Mouse (Mus musculus) lung, postnatal 36 days (tissue): ENCODE measurements at regions not wholly inside any gene's neighbourhood (a gene's known extent, or its start where the extent isn't known, plus 50 kb on each side); places are given as distances from the start of the nearest gene placed in this dataset.

Experiments
- DNase-seq: peaks from one replicate; pipeline ENCODE4 v3.0.0; 2022; ENCODE audit warnings: mixed read lengths

DNA sequence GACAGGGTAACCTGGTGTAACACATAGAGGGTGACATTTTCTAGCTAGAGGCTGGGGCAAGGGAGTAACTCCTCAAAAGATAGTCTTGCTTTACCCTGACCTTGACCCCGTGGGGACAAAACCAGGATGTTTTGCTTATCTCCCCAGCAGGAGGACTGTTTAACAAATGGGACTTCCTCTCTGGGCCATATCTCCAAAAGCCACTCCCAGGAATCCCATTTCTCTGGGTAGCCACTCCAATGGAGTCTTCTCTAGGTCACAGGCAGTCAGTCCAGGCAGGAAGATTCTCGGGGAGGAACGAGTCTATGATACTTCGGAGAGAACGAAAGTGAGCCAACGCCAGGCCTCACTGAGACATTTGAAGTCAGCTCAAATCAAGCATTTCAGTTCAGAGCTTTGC lies 396.0 kb upstream of the Mki67 start:
- DNase-seq: peak; percentile 23

DNA sequence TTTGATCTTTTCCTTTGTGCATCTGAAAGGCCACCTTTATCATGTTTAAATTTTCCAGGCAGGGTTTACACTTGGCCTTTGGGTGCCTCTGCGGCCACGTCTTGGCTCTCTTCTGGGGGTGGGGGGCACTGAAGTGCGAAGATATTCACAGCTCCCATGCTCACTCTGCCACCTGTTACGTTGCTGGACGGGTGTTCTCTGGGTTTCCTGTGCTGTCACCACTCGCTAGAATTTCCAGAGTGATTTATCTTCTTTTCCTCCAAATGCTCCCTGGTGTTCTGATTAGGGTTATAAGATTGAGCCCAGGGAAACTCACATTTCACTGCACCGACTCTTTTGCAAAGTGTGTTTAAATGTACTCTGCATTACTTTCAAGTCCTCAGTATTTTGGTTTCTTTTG lies 404.8 kb upstream of the Mki67 start:
- DNase-seq: no peak

DNA sequence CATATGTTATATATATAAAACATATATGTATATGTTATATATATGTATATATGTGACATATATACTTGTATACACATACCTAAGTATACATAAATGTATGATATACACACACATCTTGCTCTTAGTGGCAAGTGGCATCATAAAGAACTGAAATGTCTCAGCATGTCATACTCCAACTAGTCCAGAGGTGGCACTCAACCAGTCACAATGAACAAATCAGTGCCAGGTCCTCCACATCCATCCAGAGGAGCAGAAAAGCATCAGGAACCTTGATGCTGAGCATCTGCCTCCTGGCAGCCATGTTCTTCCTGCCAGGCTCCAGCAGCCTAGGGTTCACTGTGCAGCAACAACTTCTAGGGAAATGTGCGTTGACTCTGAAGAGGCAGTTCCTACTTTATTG lies 405.2 kb upstream of the Mki67 start:
- DNase-seq: no peak

DNA sequence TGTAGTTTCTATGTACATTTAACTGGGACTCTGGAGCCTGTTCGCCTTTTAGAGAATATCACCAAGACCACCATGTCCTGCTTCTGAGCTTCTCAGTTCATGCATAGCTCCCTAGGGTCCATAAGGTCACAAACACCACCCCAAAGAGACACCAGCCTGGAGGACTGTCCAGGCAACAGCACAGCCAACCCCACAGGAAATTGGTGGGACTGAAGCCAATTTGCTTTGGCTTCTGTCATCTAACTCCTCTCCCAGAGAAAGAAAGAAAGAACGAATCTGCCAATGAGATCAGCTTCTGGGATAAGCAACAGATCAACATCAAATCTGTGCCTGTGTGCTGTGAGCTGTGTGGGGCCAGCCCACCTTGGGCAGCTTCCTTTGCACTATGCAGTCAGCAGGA lies 408.6 kb upstream of the Mki67 start:
- DNase-seq: no peak

DNA sequence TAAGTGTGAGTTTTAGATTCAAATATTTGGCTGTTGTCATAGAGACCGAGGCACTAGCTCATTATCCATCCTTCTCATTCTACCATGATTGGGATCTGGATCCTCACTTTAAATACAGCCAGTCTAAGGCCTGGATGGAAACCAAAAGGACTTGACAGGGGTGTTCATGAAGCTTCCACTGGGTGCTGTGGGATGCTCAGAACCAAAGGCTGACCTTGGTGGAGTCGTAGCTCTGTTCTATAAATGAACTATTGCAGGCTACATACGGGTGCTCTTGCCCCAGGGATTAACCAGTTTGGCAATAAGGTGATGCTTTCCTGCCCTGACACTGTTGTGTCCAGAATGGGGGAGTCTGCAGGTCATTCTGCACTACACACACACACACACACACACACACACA lies 410.2 kb upstream of the Mki67 start:
- no peak for DNase-seq

DNA sequence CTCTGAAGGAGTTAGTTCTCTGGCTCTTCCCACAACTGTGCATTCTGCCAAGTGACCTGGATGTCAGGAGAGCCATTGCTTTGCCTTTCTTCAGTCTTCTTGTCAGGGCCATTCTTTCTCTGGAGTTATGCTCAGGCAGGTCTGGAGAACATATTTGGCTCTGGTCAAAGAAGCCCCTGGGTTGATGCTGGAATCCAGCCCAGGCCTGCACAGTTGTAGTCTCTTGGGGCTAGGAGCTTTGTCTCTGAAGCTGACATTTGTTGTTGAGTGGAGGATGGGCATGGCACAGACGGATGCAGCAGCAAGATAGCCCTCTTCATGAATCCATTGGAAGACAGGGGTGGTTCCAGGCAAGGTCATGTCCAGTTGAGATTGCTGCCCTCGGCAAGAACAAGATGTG lies 411.4 kb upstream of the Mki67 start:
- no peak for DNase-seq

DNA sequence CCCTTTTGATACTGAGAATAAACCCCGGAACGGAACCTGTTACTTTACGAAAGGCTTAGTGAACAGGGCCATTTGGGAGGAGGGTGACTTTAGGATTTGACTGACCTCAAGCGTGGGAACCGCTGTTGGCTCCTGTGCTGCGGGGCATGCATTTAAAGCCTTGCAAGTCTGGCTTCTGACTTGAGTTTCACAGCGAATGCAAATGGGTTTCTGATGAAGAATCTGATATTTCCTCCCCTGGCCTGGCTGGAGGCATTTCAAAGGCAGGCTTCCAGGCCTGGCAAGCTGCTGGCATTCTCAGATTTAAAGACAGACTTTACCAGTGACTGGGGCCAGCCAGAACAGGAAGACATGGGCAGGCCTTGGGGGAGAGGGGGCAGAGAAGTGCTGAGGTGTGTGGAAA lies 413.6 kb upstream of the Mki67 start:
- no peak for DNase-seq

DNA sequence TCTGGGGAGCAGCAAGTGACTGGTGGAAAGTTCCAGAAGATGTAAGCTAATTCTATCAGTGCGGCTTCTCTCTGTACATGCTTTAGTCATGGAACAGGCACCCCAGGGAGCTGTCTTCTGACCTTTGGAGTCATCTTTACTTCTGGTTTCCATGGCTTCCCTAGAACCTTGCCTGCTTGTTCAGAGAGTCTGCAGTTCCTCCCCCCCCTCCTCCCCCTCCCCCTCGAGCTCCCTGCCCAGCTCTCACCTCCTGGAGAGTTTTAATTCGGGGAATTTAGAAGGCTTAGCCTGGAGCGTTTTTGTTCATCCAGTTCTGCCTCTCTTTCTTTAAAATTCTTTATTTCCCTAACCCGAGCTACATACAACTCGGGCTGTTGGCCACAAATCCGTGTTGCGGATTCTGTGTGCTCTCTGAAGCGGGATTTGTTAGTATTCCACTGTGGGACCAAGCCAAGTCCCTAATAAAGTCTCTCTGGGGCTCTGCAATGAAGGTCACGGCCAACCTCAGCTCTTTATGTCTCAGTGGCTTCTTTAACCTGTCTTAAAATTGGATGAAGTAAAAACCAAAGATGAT lies 414.6 kb upstream of the Mki67 start:
- DNase-seq: no peak

DNA sequence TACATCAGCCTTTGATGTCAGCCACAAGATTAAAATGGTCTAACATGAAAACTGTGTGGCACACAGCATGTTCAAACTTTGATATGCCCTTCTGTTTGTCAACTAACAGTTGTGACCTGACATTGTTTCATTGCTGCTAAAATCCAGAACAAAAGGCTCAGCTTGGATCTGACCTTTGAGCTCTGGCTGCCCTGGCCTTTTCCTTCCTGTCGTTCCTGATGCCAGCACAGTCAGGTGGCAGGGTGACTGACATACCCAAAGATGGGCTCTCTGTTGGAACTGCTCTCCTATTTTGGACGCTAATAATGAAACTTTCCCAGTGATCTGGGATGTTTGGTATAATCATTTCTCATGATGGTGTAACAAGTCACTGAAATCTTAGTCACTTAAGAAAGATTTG lies 416.8 kb upstream of the Mki67 start:
- no peak for DNase-seq

DNA sequence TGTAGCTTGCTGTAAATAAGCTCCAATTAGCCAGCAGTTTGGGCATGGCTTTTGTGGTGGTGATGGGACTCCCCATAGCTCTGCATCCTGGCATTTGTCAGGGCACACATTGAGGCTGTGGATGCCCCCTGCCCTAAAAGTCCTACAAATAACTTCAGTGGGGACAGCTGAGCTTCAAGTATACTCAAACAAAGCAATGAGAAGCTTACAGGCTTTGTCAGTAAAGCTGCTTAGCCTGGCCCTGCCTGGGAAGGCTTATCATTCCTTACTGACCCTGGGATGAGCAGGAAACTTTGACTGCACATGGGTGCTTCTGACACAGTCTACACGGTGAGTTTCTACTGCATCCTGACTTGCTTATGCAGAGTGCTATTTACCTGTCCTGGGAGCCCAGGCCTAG lies 420.5 kb upstream of the Mki67 start:
- no peak for DNase-seq

DNA sequence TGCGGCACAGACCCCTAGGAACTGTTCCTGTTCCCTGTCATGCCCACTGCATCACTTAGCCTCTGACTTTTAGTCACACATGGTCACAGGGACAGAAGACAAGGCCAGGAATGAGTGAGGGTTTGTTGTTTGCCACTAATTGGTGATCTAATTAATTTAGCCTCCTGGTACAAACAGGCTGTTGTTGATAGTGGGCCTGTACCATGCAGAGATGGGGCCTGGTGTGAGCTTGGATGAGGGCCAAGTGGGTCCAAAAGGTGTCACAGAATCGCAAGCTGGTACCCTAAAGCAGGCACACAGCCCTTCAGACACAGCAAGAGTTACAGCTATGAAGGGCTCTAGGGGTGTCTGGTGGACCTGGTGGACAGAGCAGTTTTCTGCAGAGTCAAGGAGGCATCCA lies 421.2 kb upstream of the Mki67 start:
- DNase-seq: no peak

DNA sequence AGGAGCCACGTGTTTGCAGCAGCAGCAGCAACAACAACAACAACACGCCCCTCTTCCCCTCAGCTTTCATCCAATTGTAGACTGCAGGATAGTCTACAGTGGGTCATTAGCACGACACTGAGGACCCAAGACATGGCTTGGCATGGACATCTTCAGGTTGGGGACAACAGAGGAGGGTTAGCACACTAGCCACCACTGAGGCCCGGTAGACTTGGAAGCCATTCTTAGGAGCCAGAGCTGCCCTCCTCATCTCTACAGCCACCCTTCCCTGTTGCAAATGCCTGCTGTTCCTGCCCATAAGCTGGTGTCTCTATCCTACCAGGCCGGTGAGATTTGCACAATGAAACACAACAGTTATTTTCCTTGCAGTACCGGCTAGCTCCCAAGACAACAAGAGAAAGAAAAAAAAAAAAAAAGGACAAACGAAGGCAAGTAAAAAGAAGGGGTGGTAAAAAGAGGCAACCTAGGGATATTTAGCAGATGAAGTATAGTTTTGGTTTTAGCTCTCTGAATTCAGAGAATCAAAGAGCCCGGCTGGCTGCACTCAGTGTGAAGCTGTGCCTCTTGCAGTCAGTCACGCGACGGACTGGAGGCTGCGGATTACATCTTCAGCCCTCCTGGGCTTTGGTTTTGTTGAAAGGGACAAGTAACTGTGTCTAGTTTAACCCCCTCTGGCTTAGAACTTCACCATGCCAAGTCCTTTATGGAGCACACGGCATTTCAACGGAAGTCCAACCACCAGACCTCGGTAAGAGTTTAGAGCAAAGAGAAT lies 421.9 kb upstream of the Mki67 start:
- DNase-seq: no peak

DNA sequence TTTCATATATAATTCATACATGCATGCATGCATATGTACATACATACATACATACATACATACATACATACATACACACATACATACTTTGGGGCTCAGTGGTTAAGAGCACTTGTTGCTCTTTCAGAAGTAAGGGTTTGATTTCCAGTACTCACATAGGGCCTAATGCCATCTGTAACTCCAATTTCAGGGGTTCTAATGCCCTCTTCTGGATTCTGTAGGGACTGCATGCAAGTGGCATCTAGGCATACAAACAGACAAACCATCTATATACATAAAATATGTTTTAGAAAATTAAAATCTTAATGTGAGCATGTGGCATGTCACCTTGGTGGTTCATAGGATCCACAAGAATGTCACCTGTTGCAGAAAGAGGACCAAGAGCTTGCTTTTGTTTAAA lies 426.7 kb upstream of the Mki67 start:
- DNase-seq: no peak

DNA sequence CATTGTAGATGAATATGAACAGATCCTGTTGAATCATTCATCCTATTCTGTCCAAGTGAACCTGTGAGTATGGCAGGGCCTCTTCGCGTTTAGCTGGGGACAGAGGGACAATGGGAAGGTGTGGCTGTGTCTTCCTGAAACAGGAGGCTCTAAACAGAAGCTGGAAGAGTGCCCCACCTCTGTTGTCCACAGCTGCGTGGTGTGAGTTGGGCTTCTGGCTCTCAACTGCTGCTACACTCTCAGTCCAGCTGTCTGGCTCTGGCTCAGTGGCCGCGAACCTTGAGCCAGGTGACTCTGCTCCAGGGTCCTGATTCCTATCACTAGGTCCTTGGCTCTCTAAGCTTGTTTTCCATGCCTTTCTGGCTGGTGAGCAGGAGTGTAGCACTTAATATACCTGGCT lies 434.0 kb upstream of the Mki67 start:
- DNase-seq: no peak

DNA sequence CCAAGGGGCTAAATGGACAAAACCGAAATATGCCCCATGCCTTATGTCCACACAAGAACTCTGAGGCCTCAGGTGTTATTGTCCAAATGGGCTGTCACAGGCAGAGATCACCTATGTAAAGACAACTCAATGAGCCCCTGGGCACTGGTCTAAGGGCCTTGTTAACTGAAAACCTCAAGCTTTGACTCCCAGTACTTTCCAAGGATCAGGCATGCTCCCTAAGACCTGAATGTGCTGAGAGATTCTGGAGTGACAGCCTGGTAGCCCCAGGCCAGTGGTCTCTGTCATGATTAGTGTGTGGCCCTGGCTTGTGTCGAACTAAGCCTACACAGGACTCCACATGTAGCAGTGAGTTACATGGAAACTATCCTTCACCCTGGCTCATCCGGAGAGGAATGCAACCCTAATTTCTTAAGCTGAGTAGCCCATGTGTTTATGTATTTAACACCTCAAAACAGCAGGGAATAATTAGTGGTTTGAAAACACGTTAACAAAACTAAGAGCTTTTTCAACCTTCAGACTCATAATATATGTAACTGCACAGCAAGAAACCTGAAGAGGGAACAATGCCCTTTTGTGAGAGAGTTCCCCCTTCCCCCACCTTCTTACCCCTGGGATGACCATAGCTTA lies 435.3 kb upstream of the Mki67 start:
- no peak for DNase-seq

DNA sequence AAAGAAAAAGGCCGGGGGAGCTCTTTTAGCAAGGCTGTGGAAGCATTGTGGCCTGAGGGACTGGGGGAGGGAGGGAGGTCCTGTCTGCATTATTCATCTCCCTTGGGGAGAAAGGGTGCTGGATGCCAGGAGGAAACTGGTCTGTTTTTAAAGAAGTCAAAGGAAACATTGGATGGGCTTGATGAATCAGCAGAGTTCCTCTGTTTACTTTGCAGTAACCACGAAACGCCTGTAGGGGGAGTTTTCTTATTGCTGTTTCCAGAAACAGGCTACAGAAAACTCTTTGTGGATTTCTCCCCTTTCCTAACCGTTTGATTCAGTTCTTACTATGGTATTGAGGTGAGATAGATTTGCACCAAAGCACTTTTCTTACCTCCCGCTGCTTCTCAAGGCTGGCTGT lies 436.3 kb upstream of the Mki67 start:
- DNase-seq: peak; percentile 52

DNA sequence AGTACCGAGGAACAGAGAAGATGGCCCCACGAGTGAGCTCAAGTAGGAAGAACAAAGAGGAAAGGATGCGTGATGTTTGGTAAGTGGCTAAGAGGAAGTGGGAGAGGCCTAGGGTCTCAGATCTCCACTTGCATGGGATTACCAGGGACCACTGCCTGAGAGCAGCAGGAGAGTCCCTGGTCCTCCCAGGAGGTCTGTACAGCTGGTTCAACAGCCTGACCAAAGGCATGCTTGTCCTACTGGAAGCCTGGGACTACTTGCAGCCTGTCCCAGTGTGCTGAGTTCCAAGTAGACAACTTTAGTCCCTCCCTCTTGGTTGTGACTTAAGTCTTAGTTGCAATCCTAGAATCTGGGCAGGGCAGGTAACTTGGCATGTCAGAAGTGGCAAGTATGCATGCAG lies 437.5 kb upstream of the Mki67 start:
- DNase-seq: no peak

DNA sequence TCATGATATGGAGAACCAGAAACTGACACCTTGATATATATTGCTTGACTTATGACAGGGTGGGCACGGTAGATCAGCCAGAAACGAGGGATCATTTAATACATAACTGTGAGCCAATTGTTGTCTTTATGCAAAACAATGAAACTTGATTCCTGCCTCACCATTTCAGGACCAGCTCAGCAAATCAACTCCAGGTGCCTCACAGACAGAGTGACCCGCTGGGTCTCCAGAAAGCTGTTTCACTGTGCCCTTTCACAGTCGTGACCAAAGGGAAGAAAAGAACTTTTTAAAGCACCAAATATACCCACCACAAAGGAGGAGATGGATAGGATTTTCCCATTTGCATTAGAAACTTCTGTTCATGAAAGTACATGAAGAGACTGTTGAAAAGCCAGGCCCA lies 443.0 kb upstream of the Mki67 start:
- no peak for DNase-seq

DNA sequence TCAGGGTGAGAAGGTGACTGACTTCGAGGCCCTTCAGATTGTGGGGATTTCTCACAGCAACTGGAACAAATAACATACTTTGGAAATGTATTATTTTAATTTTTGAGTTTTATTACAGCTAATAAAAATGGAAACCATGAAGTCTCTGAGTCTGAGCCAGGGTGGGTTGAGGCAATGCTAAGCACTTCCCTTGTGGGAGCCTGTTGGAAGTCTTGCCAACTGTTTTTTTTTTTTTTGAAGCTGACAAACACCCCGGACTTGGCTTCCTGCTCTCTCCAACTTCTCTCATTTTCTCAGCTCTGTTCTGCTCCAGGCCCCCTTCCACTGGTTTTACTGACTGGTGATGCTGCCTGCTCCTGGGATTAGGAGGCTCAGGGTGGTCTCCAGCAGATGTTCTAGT lies 445.4 kb upstream of the Mki67 start:
- DNase-seq: no peak

DNA sequence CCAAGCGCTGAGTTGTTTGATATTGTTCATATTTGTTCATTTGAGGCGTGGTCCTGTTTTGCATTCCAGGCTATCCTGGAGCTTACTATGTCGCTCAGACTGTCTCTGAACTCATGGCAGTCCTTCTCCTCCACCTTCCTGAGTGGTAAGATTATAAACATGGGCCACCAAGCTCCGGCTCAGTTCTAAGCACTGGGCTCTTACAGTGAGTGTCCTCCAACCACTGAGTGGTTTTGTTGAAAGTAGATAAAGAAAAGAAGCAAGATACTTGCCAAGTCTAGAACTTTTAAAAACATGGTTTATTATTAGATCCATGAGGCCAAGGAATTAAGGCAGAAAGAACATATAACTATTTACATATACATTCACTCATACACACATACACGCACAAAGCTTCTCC lies 448.7 kb upstream of the Mki67 start:
- peak; percentile 3 for DNase-seq

DNA sequence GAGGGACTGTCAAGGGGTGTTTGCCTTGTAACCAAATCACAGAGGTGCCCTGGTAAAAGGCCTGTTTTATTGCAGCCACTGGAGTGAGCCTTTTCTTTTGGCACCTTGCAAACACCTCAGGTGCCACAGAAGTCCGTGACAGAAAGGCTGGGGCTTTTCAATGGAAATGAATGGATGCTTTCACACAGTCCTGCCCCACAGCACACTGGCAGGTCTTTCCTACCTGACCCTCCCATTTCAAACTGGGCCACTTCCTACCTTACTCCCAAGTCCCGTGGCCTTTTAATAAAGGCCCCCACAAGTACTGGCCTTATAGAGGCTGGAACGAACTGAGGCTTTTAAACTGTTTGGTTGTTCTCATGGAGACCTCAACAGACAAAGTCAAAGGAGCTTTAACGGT lies 453.1 kb upstream of the Mki67 start:
- DNase-seq: no peak

DNA sequence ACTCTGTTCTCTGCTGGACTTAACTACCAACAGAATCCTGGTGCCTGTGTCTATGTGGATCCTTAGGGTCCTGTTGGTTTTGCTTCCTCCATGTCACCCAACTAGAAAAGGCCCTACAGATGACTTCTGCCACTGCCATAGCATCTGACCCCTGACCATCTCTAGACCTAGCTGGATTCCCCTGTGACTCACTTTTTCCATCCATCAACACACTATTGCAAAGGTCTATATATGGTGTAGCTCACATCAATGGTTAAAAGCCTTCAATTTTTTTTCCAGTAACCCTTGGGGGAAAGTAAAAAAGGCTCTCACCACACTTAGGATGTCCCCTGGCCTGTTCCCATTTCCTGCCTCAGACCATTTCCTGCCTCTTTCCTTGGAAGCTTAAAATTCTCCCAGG lies 460.2 kb upstream of the Mki67 start:
- DNase-seq: no peak

DNA sequence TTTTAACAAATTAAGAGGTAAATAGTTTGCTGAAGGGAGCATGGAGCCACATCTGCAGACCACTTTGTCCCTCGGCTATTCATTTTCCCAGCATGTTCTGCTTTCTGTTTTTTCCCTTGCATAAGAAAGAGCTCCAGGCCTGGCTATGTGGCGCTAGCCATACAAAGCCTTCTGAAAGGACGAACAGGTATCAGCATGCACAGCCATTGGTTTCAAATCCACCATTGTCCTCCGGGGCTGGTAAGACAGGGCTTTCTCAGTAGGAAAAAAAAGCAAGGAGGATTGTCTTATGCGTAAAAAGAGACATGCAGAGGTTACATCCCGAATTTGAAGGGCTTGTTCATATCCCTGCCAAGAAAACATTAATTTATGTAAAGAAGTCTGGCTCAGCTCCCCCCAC lies 464.8 kb upstream of the Mki67 start:
- no peak for DNase-seq

DNA sequence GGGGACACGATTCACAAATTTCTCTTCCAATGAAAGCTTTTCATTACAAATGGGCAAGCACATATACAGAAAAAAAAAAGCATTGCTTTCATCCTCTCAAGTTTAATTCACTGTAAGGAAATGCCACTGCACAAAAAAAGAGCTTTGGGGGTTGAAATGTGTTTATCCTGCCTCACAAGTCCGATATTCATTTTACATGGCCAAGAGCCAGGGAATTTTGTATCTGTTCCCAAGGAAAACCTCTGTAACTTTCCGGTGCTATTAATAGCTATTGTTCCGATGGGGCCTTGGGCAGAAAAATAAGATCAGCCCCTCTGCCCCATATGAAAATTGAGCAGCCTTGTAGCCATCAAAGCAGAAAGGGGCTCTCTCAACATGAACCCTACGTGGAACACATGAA lies 465.9 kb upstream of the Mki67 start:
- no peak for DNase-seq
